Mouse (Mus musculus) limb, embryonic 11.5 days (tissue): ENCODE results near the gene Ppp3r2. TPM values are rescaled to one million over a fixed set of nuclear protein-coding genes. Genes with fewer than 3 reads are reported as not detected.

ENCODE experiments used
- ATAC-seq: fragments of 200-750 bp; cut with Nextera tagmentation; 2 replicates; pipeline ENCODE4 v1.8.0; 2017; ENCODE audit warnings: low read depth; ENCODE audit not compliant: insufficient number of reproducible peaks, low FRiP score, low TSS enrichment
- DNase-seq: peaks from one replicate; pipeline ENCODE4 v3.0.0-alpha.2; 2015; ENCODE audit warnings: low spot score
- H3K27ac ChIP-seq: fragments of 300-500 bp; sonication (generic); replicated peaks from 2 replicates; pipeline ENCODE4 v1.5.1; 2014; ENCODE audit warnings: low read depth, mild to moderate bottlenecking, low read length
- H3K27me3 ChIP-seq: fragments of 300-500 bp; sonication (generic); 2 replicates; pipeline ENCODE4 v1.6.1; 2014; ENCODE audit warnings: mild to moderate bottlenecking, low read length, mixed read lengths; ENCODE audit not compliant: control insufficient read depth, insufficient read depth
- H3K36me3 ChIP-seq: fragments of 300-500 bp; sonication (generic); 2 replicates; pipeline ENCODE4 v1.6.1; 2014; ENCODE audit warnings: mild to moderate bottlenecking, low read length, moderate library complexity, mixed read lengths; ENCODE audit not compliant: control insufficient read depth, insufficient read depth
- H3K4me1 ChIP-seq: fragments of 300-500 bp; sonication (generic); 2 replicates; pipeline ENCODE4 v1.6.1; 2014; ENCODE audit warnings: low read length, mixed read lengths; ENCODE audit not compliant: control insufficient read depth, insufficient read depth
- H3K4me2 ChIP-seq: fragments of 300-500 bp; sonication (generic); 2 replicates; pipeline ENCODE4 v1.6.1; 2014; ENCODE audit warnings: low read depth, mild to moderate bottlenecking, moderate library complexity; ENCODE audit not compliant: severe bottlenecking
- H3K4me3 ChIP-seq: fragments of 300-500 bp; sonication (generic); 2 replicates; pipeline ENCODE4 v1.5.1; 2014; ENCODE audit warnings: low read depth, low read length
- H3K9ac ChIP-seq: fragments of 300-500 bp; sonication (generic); 2 replicates; pipeline ENCODE4 v1.6.1; 2014; ENCODE audit warnings: mild to moderate bottlenecking, low read length
- H3K9me3 ChIP-seq: fragments of 300-500 bp; sonication (generic); 2 replicates; pipeline ENCODE4 v1.6.1; 2016; ENCODE audit warnings: low read length; ENCODE audit not compliant: control insufficient read depth
- WGBS: fragments of 180-500 bp; shearing (Covaris S2); extraction: QIAGEN DNeasy Blood & Tissue Kit; methylation state at CpG from one replicate; pipeline ENCODE4 v1.1.7; 2014; 5-methylcytosine and 5-hydroxymethylcytosine counted together
- polyA plus RNA-seq: library from polyadenylated mRNA; unstranded; fragments of >200 nt; fragmentation: Nextera tagmentation; extraction: Ambion mirVana; gene quantifications from 2 replicates; pipeline ENCODE4 v1.2.1, GENCODE M21; 2014

Ppp3r2 gene
- polyA plus RNA-seq, 1 experiment from 2014 or later = 0.08 TPM

DNA sequence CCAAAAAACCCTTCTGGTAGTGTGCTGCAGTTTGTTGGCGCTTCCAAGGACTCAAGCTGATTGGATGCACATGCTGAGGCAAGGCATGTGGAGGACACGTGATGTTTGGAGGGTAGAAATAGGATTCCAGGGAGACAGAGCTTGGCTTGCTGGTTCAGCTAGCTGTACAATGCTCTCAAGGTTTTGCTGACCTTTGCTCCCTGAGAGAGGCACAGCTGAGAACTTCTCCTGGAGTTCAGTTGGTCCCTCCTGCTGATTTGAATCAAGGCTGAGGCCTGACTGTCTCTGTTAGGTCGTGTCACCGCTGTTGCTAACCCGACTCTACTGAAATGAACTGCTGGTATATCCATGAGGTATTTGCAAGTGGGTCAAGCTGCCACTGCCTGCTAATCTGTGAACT is 52.9 kb downstream of the Ppp3r2 start:
- H3K4me3 ChIP-seq = no peak overlapping the region
- H3K9ac ChIP-seq = no peak overlapping the region
- no peaks in the 10 kb centered on the region for H3K9me3 ChIP-seq
- H3K36me3 ChIP-seq = peaks cover 2% of the 10 kb centered on the region; the same call in 1 of the 2 replicates
- ATAC-seq (no peak), DNase-seq (no peak)
- no peaks in the 10 kb centered on the region for H3K27me3 ChIP-seq
- WGBS = 79% methylated on average over 5 of the region's 5 CpGs
- H3K27ac ChIP-seq = no peak overlapping the region
- H3K4me2 ChIP-seq = no peak overlapping the region
- no peaks in the 10 kb centered on the region for H3K4me1 ChIP-seq

Other genes starting within 250 kb of the Ppp3r2 start
- gene Acnat1, start 208.1 kb downstream of the Ppp3r2 start, polyA plus RNA-seq = not detected in 2 replicates
- gene Baat, start 175.5 kb downstream of the Ppp3r2 start, polyA plus RNA-seq = 0.24 and 0.28 TPM in 2 replicates
- gene Mrpl50, start 160.9 kb downstream of the Ppp3r2 start, polyA plus RNA-seq = 98.6 and 99.4 TPM in 2 replicates
- gene Zfp189, start 160.8 kb downstream of the Ppp3r2 start, polyA plus RNA-seq = 12.1 and 14.6 TPM in 2 replicates
- gene Aldob, start 132.5 kb downstream of the Ppp3r2 start, polyA plus RNA-seq = 0.07 TPM in 1 of 2 replicates, not detected in the other
- 13.8 and 15.4 TPM in 2 replicates for gene Tmem246, start 84.1 kb downstream of the Ppp3r2 start, polyA plus RNA-seq
- gene Rnf20, start 50.0 kb downstream of the Ppp3r2 start, polyA plus RNA-seq = 67.5 and 76.1 TPM in 2 replicates
- 1.1 TPM in 2 replicates for gene Grin3a, start 163.7 kb upstream of the Ppp3r2 start, polyA plus RNA-seq